19 mouse cellular contexts compared by ENCODE assay signal in genomic region chr7:115222642-115223041, GRCm38 (mm10).
A peak's percentile ranks its signal among the peaks of the same experiment; 100 is the strongest.
DNase-seq lines count a peak whose midpoint lies in the region; ATAC-seq lines count a peak whose summit lies in the region.
"Had no signal": no experiment of that assay in that cellular context is flagged by ENCODE, and none has a peak within 500 bp of the region (broad histone marks: within the 10 kb centered on the region; RNA-seq: fewer than 3 reads in every experiment).

No protein-coding gene starts in this region.

- H3K4me3 ChIP-seq in kidney, embryonic 16.5 days (ENCODE audit: low read length) = no peak overlapping the region
- H3K4me3 ChIP-seq: erythroblast, embryonic 14.5 days; heart, embryonic 15.5 days; midbrain, embryonic 12.5 days; myocyte; neural tube, embryonic 15.5 days had no signal

- no peak overlapping the region for H3K4me2 ChIP-seq in kidney, embryonic 16.5 days (replicated peaks; ENCODE audit: low read depth, low read length)
- H3K4me2 ChIP-seq: heart, embryonic 15.5 days; midbrain, embryonic 12.5 days; neural tube, embryonic 15.5 days had no signal

- ATAC-seq in kidney, embryonic 16.5 days (ENCODE audit: low FRiP score, low TSS enrichment) = peak; percentile 58; the same call in 1 of the 2 replicates
- ATAC-seq: forebrain, embryonic 16.5 days had no signal

- H3K27me3 ChIP-seq in kidney, embryonic 16.5 days (ENCODE audit: insufficient read depth, low read length) = peaks cover 4% of the 10 kb centered on the region; the same call in 1 of the 2 replicates
- H3K27me3 ChIP-seq: heart, embryonic 15.5 days; neural tube, embryonic 15.5 days had no signal

- no peaks in the 10 kb centered on the region for H3K36me3 ChIP-seq in kidney, embryonic 16.5 days (ENCODE audit: insufficient read depth, low read length)
- H3K36me3 ChIP-seq: heart, embryonic 15.5 days; midbrain, embryonic 12.5 days; neural tube, embryonic 15.5 days had no signal

- peak; percentile 15 for DNase-seq in adrenal gland, postnatal 10 days
- no peak for DNase-seq in adrenal gland, postnatal 4 days (ENCODE audit: low spot score in 2 of 2)
- no peak for DNase-seq in kidney, adult 11 months
- DNase-seq in thymus, postnatal 0 days (ENCODE audit: low spot score) = peak; percentile 14
- DNase-seq in thymus, adult 18-20 months = no peak
- DNase-seq in thymus, postnatal 4 days = peak; percentile 43
- DNase-seq in left cerebral cortex, adult 9 months (ENCODE audit: low spot score in 2 of 2) = no peak
- DNase-seq: cerebellum, adult 8-10 months; heart, adult 11 months; kidney, adult 9 months; lung, adult 2 months; right cerebral cortex, postnatal 4 days had no signal

- peaks cover 2% of the 10 kb centered on the region for H3K4me1 ChIP-seq in kidney, embryonic 16.5 days (ENCODE audit: insufficient read depth, low read length)

- whole genome bisulfite sequencing in kidney, embryonic 16.5 days = 33% methylated on average over 5 of the region's 7 CpGs

- H3K9ac ChIP-seq in kidney, embryonic 16.5 days (replicated peaks; ENCODE audit: low read length) = no peak overlapping the region
- H3K9ac ChIP-seq: heart, embryonic 15.5 days; midbrain, embryonic 12.5 days; neural tube, embryonic 15.5 days had no signal

- H3K9me3 ChIP-seq in kidney, embryonic 16.5 days (ENCODE audit: low read length) = no peaks in the 10 kb centered on the region
- H3K9me3 ChIP-seq: heart, embryonic 15.5 days; midbrain, embryonic 12.5 days; neural tube, embryonic 15.5 days had no signal

- no peak overlapping the region for H3K27ac ChIP-seq in kidney, embryonic 16.5 days (ENCODE audit: low read length)
- H3K27ac ChIP-seq: heart, embryonic 15.5 days; midbrain, embryonic 12.5 days; neural tube, embryonic 15.5 days had no signal

Comparison
In these comparisons a context has a peak if more than half of its experiments do, and no peak if none do; other contexts are left out.
1. DNase-seq: peak in adrenal gland, postnatal 10 days (single experiment), thymus, postnatal 0 days (single experiment) and thymus, postnatal 4 days (single experiment); none in adrenal gland, postnatal 4 days (0 of 2), kidney, adult 11 months (single experiment), thymus, adult 18-20 months (0 of 2) and left cerebral cortex, adult 9 months (0 of 2).